Mouse (Mus musculus): ENCODE results near the gene Tns1. TPM values are rescaled to one million over a fixed set of nuclear protein-coding genes. Genes with fewer than 3 reads are reported as not detected.

Gene Tns1
- polyA plus RNA-seq, 1 experiment, result 35.5 TPM

- TF ChIP-seq CTCF (IDR thresholded peaks at IDR 0.05; ENCODE audit: low read depth, low read length) (no peak), POLR2A (IDR thresholded peaks at IDR 0.05; ENCODE audit: borderline replicate concordance, low read depth, low read length) (no peak)
- Histone ChIP-seq H3K27ac (ENCODE audit: insufficient read depth, low read depth, low read length) (no peak overlapping the region), H3K4me3 (ENCODE audit: insufficient read depth, low read length) (no peak overlapping the region), H3K4me1 (ENCODE audit: control insufficient read depth, insufficient read depth, low read length) (peaks cover 39% of the 10 kb centered on the region)
Observed at GRCm38 (mm10) chr1:73995063-73995810, 129.0 kb downstream of the Tns1 start.

DNA sequence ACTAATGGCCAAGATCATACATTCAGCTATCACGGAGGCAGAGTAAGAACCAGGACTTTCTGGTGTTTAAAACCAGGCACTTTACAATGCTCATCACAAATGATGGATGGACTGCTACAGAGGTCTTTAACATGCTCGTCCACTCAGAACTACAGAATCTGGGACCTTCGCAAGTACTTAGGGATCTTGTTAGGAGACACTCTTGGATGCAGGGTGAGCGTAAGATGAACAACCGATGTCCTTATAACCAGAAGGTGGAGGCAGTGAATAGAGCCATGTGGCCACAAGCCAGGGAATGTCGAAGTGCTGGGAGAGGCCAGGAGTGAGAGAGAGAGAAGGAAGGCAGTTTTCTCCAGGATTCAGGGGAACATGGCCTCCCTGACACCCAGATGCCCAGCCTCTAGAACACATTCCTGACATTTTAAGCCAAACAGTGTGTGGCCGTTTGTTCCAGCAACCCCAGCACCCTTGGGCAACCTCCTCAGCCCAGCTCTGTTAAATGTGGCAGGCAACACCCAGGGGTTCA, 130.3 kb downstream of the Tns1 start:
- Histone ChIP-seq H3K4me3 (ENCODE audit: insufficient read depth, low read length) (no peak overlapping the region), H3K4me1 (ENCODE audit: control insufficient read depth, insufficient read depth, low read length) (peaks cover 28% of the 10 kb centered on the region), H3K27ac (ENCODE audit: insufficient read depth, low read depth, low read length) (no peak overlapping the region)
- no peak for TF ChIP-seq CTCF (IDR thresholded peaks at IDR 0.05; ENCODE audit: low read depth, low read length)
- TF ChIP-seq POLR2A (IDR thresholded peaks at IDR 0.05; ENCODE audit: borderline replicate concordance, low read depth, low read length), result no peak

DNA sequence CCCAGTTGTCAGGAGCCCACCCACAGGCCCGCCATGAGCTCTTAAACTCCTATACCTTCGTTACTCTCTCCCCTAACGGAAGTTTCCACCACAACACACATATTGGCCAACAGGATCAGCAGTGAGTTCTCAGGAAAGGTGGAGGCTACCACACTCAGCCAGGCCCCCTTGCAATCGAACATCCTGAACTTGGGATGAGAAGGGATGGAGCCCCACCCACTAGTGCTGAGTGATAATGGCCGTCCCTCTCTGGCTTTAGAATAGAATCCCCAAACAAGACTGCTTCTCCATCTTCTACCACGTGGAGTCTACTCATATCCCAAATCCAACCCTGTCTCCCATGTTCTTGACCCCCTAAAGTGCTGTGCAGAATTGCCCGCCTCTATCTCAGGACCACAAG, 131.0 kb downstream of the Tns1 start:
- TF ChIP-seq CTCF (IDR thresholded peaks at IDR 0.05; ENCODE audit: low read depth, low read length) (no peak), POLR2A (IDR thresholded peaks at IDR 0.05; ENCODE audit: borderline replicate concordance, low read depth, low read length) (no peak)
- no peak overlapping the region for H3K27ac ChIP-seq (ENCODE audit: insufficient read depth, low read depth, low read length)
- H3K4me1 ChIP-seq (ENCODE audit: control insufficient read depth, insufficient read depth, low read length), result peaks cover 22% of the 10 kb centered on the region
- no peak overlapping the region for H3K4me3 ChIP-seq (ENCODE audit: insufficient read depth, low read length)

DNA sequence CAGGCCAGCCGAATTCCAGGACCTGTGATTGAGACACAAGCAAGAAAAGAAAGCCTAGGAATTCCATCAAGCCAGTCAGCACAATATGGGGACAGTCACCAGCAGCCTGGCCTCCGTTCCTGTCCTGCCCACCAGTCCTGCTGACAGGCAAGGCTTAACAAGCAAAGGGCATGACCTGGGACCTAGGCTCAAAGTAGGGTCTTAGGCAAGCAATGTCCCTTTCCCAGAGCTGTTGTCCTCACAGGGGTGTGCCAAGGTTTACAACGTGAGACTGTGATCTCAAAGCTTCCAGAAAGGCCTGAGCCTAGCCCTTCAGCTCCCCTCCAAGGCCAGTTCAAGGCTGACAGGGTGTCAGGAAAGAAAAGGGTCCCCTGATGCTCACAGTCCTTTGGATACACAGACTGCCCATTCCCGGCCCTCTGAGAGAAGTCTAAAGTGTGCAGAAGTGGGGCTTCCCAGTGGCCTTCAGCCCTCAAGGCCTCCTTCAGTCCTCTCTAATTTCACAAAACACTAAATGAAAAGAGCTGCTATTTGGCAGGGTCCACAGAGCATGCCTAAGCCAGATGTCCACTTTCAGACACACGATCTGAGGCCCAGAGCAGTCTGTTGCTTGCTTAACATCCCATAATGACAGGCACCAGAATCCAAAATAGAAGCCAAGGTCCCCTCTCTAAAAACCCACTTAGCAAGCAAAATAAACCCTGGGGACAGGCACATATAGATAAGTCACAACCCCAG, 131.9 kb downstream of the Tns1 start:
- no peak for TF ChIP-seq POLR2A (IDR thresholded peaks at IDR 0.05; ENCODE audit: borderline replicate concordance, low read depth, low read length)
- TF ChIP-seq CTCF (IDR thresholded peaks at IDR 0.05; ENCODE audit: low read depth, low read length), result no peak
- Histone ChIP-seq H3K4me3 (ENCODE audit: insufficient read depth, low read length) (no peak overlapping the region), H3K27ac (ENCODE audit: insufficient read depth, low read depth, low read length) (no peak overlapping the region), H3K4me1 (ENCODE audit: control insufficient read depth, insufficient read depth, low read length) (peaks cover 13% of the 10 kb centered on the region)

- H3K4me3 ChIP-seq (ENCODE audit: insufficient read depth, low read length), result no peak overlapping the region
- H3K27ac ChIP-seq (ENCODE audit: insufficient read depth, low read depth, low read length), result no peak overlapping the region
- H3K4me1 ChIP-seq (ENCODE audit: control insufficient read depth, insufficient read depth, low read length), result peaks cover 3% of the 10 kb centered on the region
- TF ChIP-seq POLR2A (IDR thresholded peaks at IDR 0.05; ENCODE audit: borderline replicate concordance, low read depth, low read length), result no peak
- no peak for TF ChIP-seq CTCF (IDR thresholded peaks at IDR 0.05; ENCODE audit: low read depth, low read length)
Observed at GRCm38 (mm10) chr1:73991226-73991625, 133.0 kb downstream of the Tns1 start.

GRCm38 (mm10) chr1:73990024-73990423, 134.2 kb downstream of the Tns1 start:
- no peak overlapping the region for H3K27ac ChIP-seq (ENCODE audit: insufficient read depth, low read depth, low read length)
- H3K4me1 ChIP-seq (ENCODE audit: control insufficient read depth, insufficient read depth, low read length), result no peaks in the 10 kb centered on the region
- no peak overlapping the region for H3K4me3 ChIP-seq (ENCODE audit: insufficient read depth, low read length)
- TF ChIP-seq CTCF (IDR thresholded peaks at IDR 0.05; ENCODE audit: low read depth, low read length) (no peak), POLR2A (IDR thresholded peaks at IDR 0.05; ENCODE audit: borderline replicate concordance, low read depth, low read length) (no peak)

DNA sequence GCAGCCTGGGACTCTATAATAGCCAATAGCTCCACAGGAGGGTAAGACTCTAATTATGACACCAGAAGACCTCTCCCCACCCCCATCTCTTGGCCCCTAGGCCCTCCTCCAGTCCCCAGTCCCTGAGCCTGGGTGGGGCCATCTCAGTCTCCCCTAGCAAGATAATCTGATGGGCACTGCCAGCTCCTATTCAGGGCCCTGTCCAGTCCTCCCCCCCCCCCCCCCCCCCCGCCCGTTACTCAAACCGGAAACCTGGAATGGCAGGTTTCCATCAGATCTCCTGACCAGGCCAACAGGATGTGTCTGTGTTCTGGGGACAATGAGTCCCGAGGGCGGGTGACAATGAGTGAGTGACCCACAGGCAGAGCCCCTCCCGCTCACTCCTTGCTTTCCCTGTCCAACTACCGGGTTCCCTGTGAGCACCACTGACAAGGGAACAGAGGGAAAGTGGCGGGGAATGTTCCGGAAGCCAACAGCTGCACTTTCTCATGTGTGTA, 136.5 kb downstream of the Tns1 start:
- Histone ChIP-seq H3K27ac (ENCODE audit: insufficient read depth, low read depth, low read length) (no peak overlapping the region), H3K4me1 (ENCODE audit: control insufficient read depth, insufficient read depth, low read length) (no peaks in the 10 kb centered on the region), H3K4me3 (ENCODE audit: insufficient read depth, low read length) (no peak overlapping the region)
- TF ChIP-seq POLR2A (IDR thresholded peaks at IDR 0.05; ENCODE audit: borderline replicate concordance, low read depth, low read length), result no peak
- no peak for TF ChIP-seq CTCF (IDR thresholded peaks at IDR 0.05; ENCODE audit: low read depth, low read length)

GRCm38 (mm10) chr1:73986268-73987045, 137.8 kb downstream of the Tns1 start:
- Histone ChIP-seq H3K27ac (ENCODE audit: insufficient read depth, low read depth, low read length) (no peak overlapping the region), H3K4me3 (ENCODE audit: insufficient read depth, low read length) (no peak overlapping the region), H3K4me1 (ENCODE audit: control insufficient read depth, insufficient read depth, low read length) (no peaks in the 10 kb centered on the region)
- peak; percentile 34; the same call in 1 of the 2 replicates for TF ChIP-seq CTCF (IDR thresholded peaks at IDR 0.05; ENCODE audit: low read depth, low read length)
- TF ChIP-seq POLR2A (IDR thresholded peaks at IDR 0.05; ENCODE audit: borderline replicate concordance, low read depth, low read length), result no peak

- H3K4me3 ChIP-seq (ENCODE audit: insufficient read depth, low read length), result no peak overlapping the region
Observed at GRCm38 (mm10) chr1:73985611-73986010, 138.6 kb downstream of the Tns1 start.

More at GRCm38 (mm10) chr1:73985611-73986010, 138.6 kb downstream of the Tns1 start:
- Histone ChIP-seq H3K4me1 (ENCODE audit: control insufficient read depth, insufficient read depth, low read length) (no peaks in the 10 kb centered on the region), H3K27ac (ENCODE audit: insufficient read depth, low read depth, low read length) (no peak overlapping the region)
- TF ChIP-seq POLR2A (IDR thresholded peaks at IDR 0.05; ENCODE audit: borderline replicate concordance, low read depth, low read length) (no peak), CTCF (IDR thresholded peaks at IDR 0.05; ENCODE audit: low read depth, low read length) (no peak)

All from bone marrow macrophage, adult 2 months (primary cell).